6 mouse cellular contexts compared by ENCODE assay signal in genomic region chr3:123501798-123502197, GRCm38 (mm10). TPM values are rescaled to one million over a fixed set of nuclear protein-coding genes. Genes with fewer than 3 reads are reported as not detected.
DNase-seq lines count a peak whose midpoint lies in the region; ATAC-seq and TF ChIP-seq lines count a peak whose summit lies in the region.
"Not testable (repeated sequence)": the region's sequence is repeated elsewhere in the genome, so short reads cannot be mapped to it uniquely, and the experiment has no call there.
"Had no signal": no experiment of that assay in that cellular context is flagged by ENCODE, and none has a peak within 500 bp of the region (broad histone marks: within the 10 kb centered on the region; RNA-seq: fewer than 3 reads in every experiment).

No protein-coding gene starts in this region.

- H3K27me3 ChIP-seq in CH12.LX (replicated peaks); Patski; liver, embryonic 13.5 days: not testable (repeated sequence)

- ATAC-seq in Patski, result not testable (repeated sequence)
- ATAC-seq in liver, embryonic 13.5 days (ENCODE audit: low read depth), result peak; percentile 26; the same call in 1 of the 2 replicates

- not testable (repeated sequence) for H3K9ac ChIP-seq in CH12.LX (ENCODE audit: insufficient read depth, low read depth); liver, embryonic 13.5 days

- dilution Hi-C loops in CH12.LX (cut with MboI; ENCODE audit: extremely low pct_ligation_motif_present, extremely low pct_unique_long_range_greater_than_20kb, low sequenced_read_pairs), result not testable (repeated sequence)

- H3K79me2 ChIP-seq in CH12.LX (replicated peaks; ENCODE audit: control insufficient read depth, extremely low read depth, insufficient read depth, poor library complexity, severe bottlenecking), result not testable (repeated sequence)

- TF ChIP-seq CTCF in CH12.LX (conservative IDR thresholded peaks at IDR 0.05 in 1 of 2, IDR thresholded peaks at IDR 0.05 in 1 of 2; ENCODE audit: low read depth in 2 of 2, low read length in 2 of 2) (peak in 1 of 2 experiments; percentile 10; a peak in 1 of 4 replicates), Patski (IDR thresholded peaks at IDR 0.05) (peak; percentile 12)

- not testable (repeated sequence) for TF ChIP-seq EP300 in CH12.LX (IDR thresholded peaks at IDR 0.05; ENCODE audit: low read length)

- DNase-seq in CH12.LX (ENCODE audit: extremely low read depth), result peak; percentile 31
- DNase-seq in Patski (ENCODE audit: low read depth, low spot score); liver, embryonic 13.5 days: not testable (repeated sequence)
- DNase-seq in c-Kit-positive CD71-positive TER-119-positive erythroid progenitor cells, embryonic 14.5 days (ENCODE audit: low spot score), result peak; percentile 13

- CTCF ChIA-PET in Patski (lab: Charles Lee), result interaction anchor here (0.8 kb wide), 1 partner anchor 63 kb away, joined by 3 read pairs; no protein-coding TSS in a partner anchor

- not testable (repeated sequence) for H3K4me2 ChIP-seq in CH12.LX (ENCODE audit: insufficient read depth, low read depth, poor library complexity, severe bottlenecking); liver, embryonic 13.5 days

- in situ Hi-C loops in CH12.LX (cut with MboI; ENCODE audit: low pct_ligation_motif_present, low pct_unique_long_range_greater_than_20kb, low sequenced_read_pairs), result loop anchor here (10.0 to 25.0 kb wide), 2 partner anchors 337 to 1086 kb away; partner anchors contain the start of gene 1700003H04Rik
- in situ Hi-C loops in Patski (cut with MboI; ENCODE audit: low pct_unique_long_range_greater_than_20kb), result not testable (repeated sequence)

- not testable (repeated sequence) for H3K4me3 ChIP-seq in CH12.LX (replicated peaks in 1 of 3; ENCODE audit: low read depth in 2 of 3, low read length in 2 of 3, poor library complexity in 1 of 3); liver, embryonic 13.5 days (replicated peaks)

- POLR2A ChIA-PET in Patski (lab: Charles Lee), result not testable (repeated sequence)

- not testable (repeated sequence) for H3K27ac ChIP-seq in CH12.LX (ENCODE audit: insufficient read depth, low read depth); liver, embryonic 13.5 days

- not testable (repeated sequence) for TF ChIP-seq RAD21 in CH12.LX (IDR thresholded peaks at IDR 0.05; ENCODE audit: low read depth, low read length)

- 67% methylated on average over 2 of the region's 2 CpGs for WGBS in liver, embryonic 13.5 days (ENCODE audit: insufficient replicate concordance)

- not testable (repeated sequence) for TF ChIP-seq POLR2A in CH12.LX (IDR thresholded peaks at IDR 0.05; ENCODE audit: low read depth, low read length)

- not testable (repeated sequence) for H3K9me3 ChIP-seq in CH12.LX (replicated peaks; ENCODE audit: low read length); liver, embryonic 13.5 days (replicated peaks)

- H3K4me1 ChIP-seq in CH12.LX (ENCODE audit: control insufficient read depth in 1 of 2, insufficient read depth in 2 of 2), result peaks cover 5 to 15% of the 10 kb centered on the region in 2 experiments; a peak in 3 of 4 replicates
- peaks cover 12% of the 10 kb centered on the region for H3K4me1 ChIP-seq in liver, embryonic 13.5 days (replicated peaks)

- peaks cover 11 to 25% of the 10 kb centered on the region in 2 experiments for H3K36me3 ChIP-seq in CH12.LX (replicated peaks in 1 of 2; ENCODE audit: control insufficient read depth in 1 of 2, insufficient read depth in 1 of 2, low read length in 1 of 2)
- H3K36me3 ChIP-seq in liver, embryonic 13.5 days, result peaks cover 10% of the 10 kb centered on the region

TF ChIP-seq in CH12.LX, 34 proteins besides CTCF, POLR2A, EP300 and RAD21:
- peak; percentile 62; the same call in 1 of the 2 replicates for TF ChIP-seq TBP (conservative IDR thresholded peaks at IDR 0.05; ENCODE audit: low read depth, low read length)

RNA-seq across cellular contexts. Expression of gene Prss12, which starts 55.1 kb away (rescaled TPM):
- total RNA-seq in CH12.LX (2012; rRNA removed) (0.13 and 0.34 TPM in 2 replicates), CH12.LX (2014; rRNA removed) (not detected in 2 replicates)
- polyA plus RNA-seq in CH12.LX (2012; ENCODE audit: insufficient read length, low read depth) (not detected in 2 replicates), Patski (2021) (0.06 TPM)
- polyA plus RNA-seq in liver, embryonic 13.5 days (2015; fragmentation: Nextera tagmentation; extraction: Ambion mirVana), result 0.35 and 0.39 TPM in 2 replicates
- total RNA-seq: common myeloid progenitor, adult 5-6 weeks had no signal
- polyA plus RNA-seq: erythroblast, embryonic 14.5 days had no signal
